Mouse (Mus musculus): ENCODE measurements around the gene Vwf. TPM values are rescaled to one million over a fixed set of nuclear protein-coding genes. Genes with fewer than 3 reads are reported as not detected.
A peak's percentile ranks its signal among the peaks of the same experiment; 100 is the strongest.

Gene Vwf
- polyA plus RNA-seq, 1 experiment from 2014 or later = 42.4 TPM

DNA sequence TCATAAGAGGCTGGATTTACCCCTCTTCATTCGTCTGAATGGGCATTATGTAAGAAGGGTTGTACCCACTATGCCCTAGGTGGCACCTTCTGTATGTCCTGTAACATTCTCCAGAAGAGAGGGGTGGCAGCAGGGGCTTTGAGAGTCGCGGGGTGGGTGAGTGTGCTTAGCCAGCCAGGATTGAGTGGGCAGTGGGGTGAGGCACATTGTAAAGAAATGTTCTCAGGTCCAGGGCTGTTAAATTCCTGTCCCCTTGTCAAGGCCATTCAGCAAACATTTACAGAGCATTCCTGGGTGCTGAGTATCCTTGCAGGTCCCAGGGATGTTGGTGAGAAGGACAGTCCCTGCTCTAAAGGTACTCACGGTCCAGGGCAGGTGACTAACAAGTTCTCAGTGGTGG, 7.0 kb downstream of the Vwf start:
- Histone ChIP-seq H3K27me3 (replicated peaks; ENCODE audit: insufficient read depth, low read length) (no peaks in the 10 kb centered on the region), H3K4me2 (replicated peaks; ENCODE audit: low read depth, low read length) (no peak overlapping the region), H3K9ac (replicated peaks; ENCODE audit: low read depth) (no peak overlapping the region), H3K9me3 (ENCODE audit: low read length) (no peaks in the 10 kb centered on the region), H3K36me3 (ENCODE audit: insufficient read depth, low read length) (no peaks in the 10 kb centered on the region), H3K4me1 (ENCODE audit: insufficient read depth, low read depth, low read length) (no peaks in the 10 kb centered on the region), H3K27ac (ENCODE audit: low read length) (0 out of 2 replicates have a peak overlapping the region, but pooled peaks have one; percentile 4), H3K4me3 (ENCODE audit: low read depth, low read length) (no peak overlapping the region)
- 50% methylated on average over 4 of the region's 4 CpGs for WGBS
- peak; percentile 76 for DNase-seq (ENCODE audit: low spot score)
- peak; percentile 92 for ATAC-seq
- TF ChIP-seq CTCF (IDR thresholded peaks at IDR 0.05) = no peak
- peak; percentile 82 for TF ChIP-seq EP300 (IDR thresholded peaks at IDR 0.05)

GRCm38 (mm10) chr6:125558831-125559230, 12.3 kb downstream of the Vwf start:
- H3K27me3 ChIP-seq (replicated peaks; ENCODE audit: insufficient read depth, low read length) = no peaks in the 10 kb centered on the region
- no peak overlapping the region for H3K4me3 ChIP-seq (ENCODE audit: low read depth, low read length)
- H3K9me3 ChIP-seq (ENCODE audit: low read length) = no peaks in the 10 kb centered on the region
- H3K4me1 ChIP-seq (ENCODE audit: insufficient read depth, low read depth, low read length) = 0 out of 2 replicates have a peak, but pooled peaks cover 4% of the 10 kb centered on the region
- no peak overlapping the region for H3K9ac ChIP-seq (replicated peaks; ENCODE audit: low read depth)
- 76% methylated on average over 8 of the region's 8 CpGs for WGBS
- H3K36me3 ChIP-seq (ENCODE audit: insufficient read depth, low read length) = no peaks in the 10 kb centered on the region
- H3K4me2 ChIP-seq (replicated peaks; ENCODE audit: low read depth, low read length) = no peak overlapping the region
- no peak for ATAC-seq
- H3K27ac ChIP-seq (ENCODE audit: low read length) = no peak overlapping the region
- no peak for TF ChIP-seq CTCF (IDR thresholded peaks at IDR 0.05)
- no peak for TF ChIP-seq EP300 (IDR thresholded peaks at IDR 0.05)
- no peak for DNase-seq (ENCODE audit: low spot score)

- Histone ChIP-seq H3K9ac (replicated peaks; ENCODE audit: low read depth) (no peak overlapping the region), H3K4me1 (ENCODE audit: insufficient read depth, low read depth, low read length) (0 out of 2 replicates have a peak, but pooled peaks cover 4% of the 10 kb centered on the region), H3K27ac (ENCODE audit: low read length) (no peak overlapping the region), H3K36me3 (ENCODE audit: insufficient read depth, low read length) (no peaks in the 10 kb centered on the region), H3K27me3 (replicated peaks; ENCODE audit: insufficient read depth, low read length) (no peaks in the 10 kb centered on the region), H3K9me3 (ENCODE audit: low read length) (no peaks in the 10 kb centered on the region), H3K4me2 (replicated peaks; ENCODE audit: low read depth, low read length) (no peak overlapping the region), H3K4me3 (ENCODE audit: low read depth, low read length) (no peak overlapping the region)
- ATAC-seq = no peak
- DNase-seq (ENCODE audit: low spot score) = no peak
- TF ChIP-seq CTCF (IDR thresholded peaks at IDR 0.05) (no peak), EP300 (IDR thresholded peaks at IDR 0.05) (no peak)
- WGBS = 54% methylated on average over 5 of the region's 5 CpGs
These were observed 14.5 kb downstream of the Vwf start for GRCm38 (mm10) chr6:125561031-125561430.

GRCm38 (mm10) chr6:125561521-125561920, 14.9 kb downstream of the Vwf start:
- H3K4me1 ChIP-seq (ENCODE audit: insufficient read depth, low read depth, low read length) = 0 out of 2 replicates have a peak, but pooled peaks cover 4% of the 10 kb centered on the region
- H3K4me3 ChIP-seq (ENCODE audit: low read depth, low read length) = no peak overlapping the region
- H3K27ac ChIP-seq (ENCODE audit: low read length) = no peak overlapping the region
- no peaks in the 10 kb centered on the region for H3K9me3 ChIP-seq (ENCODE audit: low read length)
- no peak overlapping the region for H3K4me2 ChIP-seq (replicated peaks; ENCODE audit: low read depth, low read length)
- ATAC-seq (no peak), DNase-seq (ENCODE audit: low spot score) (no peak)
- H3K9ac ChIP-seq (replicated peaks; ENCODE audit: low read depth) = no peak overlapping the region
- H3K27me3 ChIP-seq (replicated peaks; ENCODE audit: insufficient read depth, low read length) = no peaks in the 10 kb centered on the region
- no peaks in the 10 kb centered on the region for H3K36me3 ChIP-seq (ENCODE audit: insufficient read depth, low read length)
- no peak for TF ChIP-seq EP300 (IDR thresholded peaks at IDR 0.05)
- no peak for TF ChIP-seq CTCF (IDR thresholded peaks at IDR 0.05)
- 90% methylated on average over 2 of the region's 2 CpGs for WGBS

GRCm38 (mm10) chr6:125564812-125565281, 18.3 kb downstream of the Vwf start:
- Histone ChIP-seq H3K4me2 (replicated peaks; ENCODE audit: low read depth, low read length) (no peak overlapping the region), H3K36me3 (ENCODE audit: insufficient read depth, low read length) (no peaks in the 10 kb centered on the region), H3K9ac (replicated peaks; ENCODE audit: low read depth) (no peak overlapping the region), H3K9me3 (ENCODE audit: low read length) (no peaks in the 10 kb centered on the region), H3K27me3 (replicated peaks; ENCODE audit: insufficient read depth, low read length) (no peaks in the 10 kb centered on the region), H3K4me1 (ENCODE audit: insufficient read depth, low read depth, low read length) (0 out of 2 replicates have a peak, but pooled peaks cover 2% of the 10 kb centered on the region), H3K27ac (ENCODE audit: low read length) (no peak overlapping the region), H3K4me3 (ENCODE audit: low read depth, low read length) (no peak overlapping the region)
- no peak for DNase-seq (ENCODE audit: low spot score)
- ATAC-seq = no peak
- WGBS = 61% methylated on average over 7 of the region's 7 CpGs
- TF ChIP-seq CTCF (IDR thresholded peaks at IDR 0.05) = no peak
- no peak for TF ChIP-seq EP300 (IDR thresholded peaks at IDR 0.05)

DNA sequence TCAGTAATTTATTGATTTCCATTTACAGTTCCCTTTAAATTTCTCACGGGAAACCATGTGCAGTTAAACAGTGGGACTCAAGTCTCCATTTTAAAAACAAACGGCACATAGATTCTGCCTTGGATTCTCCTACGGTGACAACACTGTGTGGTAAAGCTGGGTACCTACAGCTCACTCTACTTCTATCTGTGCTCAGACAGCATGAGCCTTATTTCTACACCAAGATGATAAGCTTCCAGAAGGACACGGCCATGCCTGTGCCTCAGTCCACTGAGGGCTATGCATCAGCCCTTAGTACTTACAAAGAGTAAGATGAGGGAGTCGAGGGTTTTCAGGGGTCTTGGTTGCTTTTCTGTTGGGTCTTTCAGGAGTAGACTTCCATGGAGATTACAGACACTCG, 18.8 kb downstream of the Vwf start:
- DNase-seq (ENCODE audit: low spot score) (no peak), ATAC-seq (no peak)
- TF ChIP-seq EP300 (IDR thresholded peaks at IDR 0.05) (no peak), CTCF (IDR thresholded peaks at IDR 0.05) (no peak)
- Histone ChIP-seq H3K9ac (replicated peaks; ENCODE audit: low read depth) (no peak overlapping the region), H3K4me3 (ENCODE audit: low read depth, low read length) (no peak overlapping the region), H3K4me2 (replicated peaks; ENCODE audit: low read depth, low read length) (no peak overlapping the region), H3K36me3 (ENCODE audit: insufficient read depth, low read length) (no peaks in the 10 kb centered on the region), H3K9me3 (ENCODE audit: low read length) (no peaks in the 10 kb centered on the region), H3K4me1 (ENCODE audit: insufficient read depth, low read depth, low read length) (no peaks in the 10 kb centered on the region), H3K27ac (ENCODE audit: low read length) (no peak overlapping the region), H3K27me3 (replicated peaks; ENCODE audit: insufficient read depth, low read length) (no peaks in the 10 kb centered on the region)
- 81% methylated on average over 6 of the region's 6 CpGs for WGBS

DNA sequence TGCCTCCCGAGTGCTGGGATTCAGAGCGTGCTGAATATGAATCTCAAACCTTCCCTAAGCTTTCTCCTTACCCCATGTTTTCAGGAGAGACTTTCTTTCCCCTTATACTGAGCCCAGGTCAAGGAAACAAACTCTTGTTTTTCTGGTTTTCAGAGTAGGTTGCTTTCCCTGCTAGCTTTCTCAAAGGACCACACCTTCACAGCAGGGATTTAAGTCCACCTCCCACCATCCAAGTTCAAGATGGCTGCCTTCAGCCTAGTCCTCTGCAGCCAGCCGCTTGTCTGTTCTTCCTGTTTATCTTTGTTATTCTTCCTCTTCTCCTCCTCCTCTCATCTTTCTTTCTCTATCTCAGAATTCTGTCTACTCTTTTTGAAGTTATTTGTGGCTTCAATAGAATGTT, 20.1 kb downstream of the Vwf start:
- H3K36me3 ChIP-seq (ENCODE audit: insufficient read depth, low read length) = no peaks in the 10 kb centered on the region
- H3K4me2 ChIP-seq (replicated peaks; ENCODE audit: low read depth, low read length) = no peak overlapping the region
- no peaks in the 10 kb centered on the region for H3K27me3 ChIP-seq (replicated peaks; ENCODE audit: insufficient read depth, low read length)
- no peak for TF ChIP-seq CTCF (IDR thresholded peaks at IDR 0.05)
- no peak for TF ChIP-seq EP300 (IDR thresholded peaks at IDR 0.05)
- H3K27ac ChIP-seq (ENCODE audit: low read length) = no peak overlapping the region
- WGBS = 77% methylated on average over 3 of the region's 3 CpGs
- ATAC-seq (no peak), DNase-seq (ENCODE audit: low spot score) (no peak)
- no peaks in the 10 kb centered on the region for H3K9me3 ChIP-seq (ENCODE audit: low read length)
- no peak overlapping the region for H3K4me3 ChIP-seq (ENCODE audit: low read depth, low read length)
- H3K4me1 ChIP-seq (ENCODE audit: insufficient read depth, low read depth, low read length) = no peaks in the 10 kb centered on the region
- no peak overlapping the region for H3K9ac ChIP-seq (replicated peaks; ENCODE audit: low read depth)

Measured in lung, postnatal 0 days (tissue).